ENCODE assay signal across 15 mouse cellular contexts in genomic region chr17:33773871-33774572, GRCm38 (mm10).
"Had no signal": no experiment of that assay in that cellular context is flagged by ENCODE, and none has a peak within 500 bp of the region (broad histone marks: within the 10 kb centered on the region; RNA-seq: fewer than 3 reads in every experiment).

No protein-coding gene starts in this region.

- H3K27ac ChIP-seq: hindbrain, embryonic 13.5 days; hindbrain, postnatal 0 days; kidney, postnatal 0 days; layer of hippocampus, adult 2 months; limb, embryonic 13.5 days; liver, embryonic 14.5 days; lung, embryonic 15.5 days; midbrain, embryonic 12.5 days; neural tube, embryonic 13.5 days; stomach, embryonic 15.5 days had no signal

- H3K4me1 ChIP-seq: midbrain, embryonic 12.5 days had no signal

- H3K27me3 ChIP-seq: hindbrain, embryonic 13.5 days; limb, embryonic 13.5 days; lung, embryonic 15.5 days; neural tube, embryonic 13.5 days; stomach, embryonic 15.5 days had no signal

- H3K9me3 ChIP-seq: hindbrain, embryonic 13.5 days; limb, embryonic 13.5 days; lung, embryonic 15.5 days; midbrain, embryonic 12.5 days; neural tube, embryonic 13.5 days; stomach, embryonic 15.5 days had no signal

- DNase-seq: left cerebral cortex, postnatal 4 days; retina, postnatal 1 day; right cerebral cortex, postnatal 4 days; thymus, postnatal 36 days had no signal

- ATAC-seq: hindbrain, postnatal 0 days; midbrain, embryonic 16.5 days had no signal

- H3K4me2 ChIP-seq: hindbrain, embryonic 13.5 days; limb, embryonic 13.5 days; lung, embryonic 15.5 days; midbrain, embryonic 12.5 days; neural tube, embryonic 13.5 days; stomach, embryonic 15.5 days had no signal

- H3K4me3 ChIP-seq: hindbrain, embryonic 13.5 days; layer of hippocampus, adult 2 months; limb, embryonic 13.5 days; lung, embryonic 15.5 days; midbrain, embryonic 12.5 days; neural tube, embryonic 13.5 days; stomach, embryonic 15.5 days had no signal

- H3K9ac ChIP-seq: hindbrain, embryonic 13.5 days; limb, embryonic 13.5 days; liver, embryonic 14.5 days; lung, embryonic 15.5 days; midbrain, embryonic 12.5 days; neural tube, embryonic 13.5 days; stomach, embryonic 15.5 days had no signal

- H3K36me3 ChIP-seq: hindbrain, embryonic 13.5 days; midbrain, embryonic 12.5 days had no signal
